Mouse (Mus musculus) forebrain, embryonic 16.5 days (tissue): ENCODE measurements around the gene Gm49395. TPM values are rescaled to one million over a fixed set of nuclear protein-coding genes. Genes with fewer than 3 reads are reported as not detected.

ENCODE experiments used
- ATAC-seq: fragments of 200-750 bp; cut with Nextera tagmentation; 2 replicates; pipeline ENCODE4 v1.8.0; 2017; ENCODE audit warnings: mild to moderate bottlenecking, moderate library complexity
- H3K27ac ChIP-seq: fragments of 300-500 bp; sonication (generic); 2 replicates; pipeline ENCODE4 v1.5.1; 2014; ENCODE audit warnings: low read length, control low read depth
- H3K27me3 ChIP-seq: fragments of 300-500 bp; sonication (generic); replicated peaks from 2 replicates; pipeline ENCODE4 v1.6.1; 2014; ENCODE audit warnings: low read length; ENCODE audit not compliant: control insufficient read depth, insufficient read depth
- H3K36me3 ChIP-seq: fragments of 300-500 bp; sonication (generic); 2 replicates; pipeline ENCODE4 v1.6.1; 2014; ENCODE audit not compliant: control insufficient read depth, insufficient read depth
- H3K4me1 ChIP-seq: fragments of 300-500 bp; sonication (generic); replicated peaks from 2 replicates; pipeline ENCODE4 v1.6.1; 2014; ENCODE audit warnings: low read length; ENCODE audit not compliant: control insufficient read depth, insufficient read depth
- H3K4me2 ChIP-seq: fragments of 300-500 bp; sonication (generic); 2 replicates; pipeline ENCODE4 v1.6.1; 2014; ENCODE audit warnings: mild to moderate bottlenecking, low read length, control low read depth
- H3K4me3 ChIP-seq: fragments of 300-500 bp; sonication (generic); replicated peaks from 2 replicates; pipeline ENCODE4 v1.5.1; 2014; ENCODE audit warnings: mild to moderate bottlenecking, low read length, control low read depth
- H3K9ac ChIP-seq: fragments of 300-500 bp; sonication (generic); replicated peaks from 2 replicates; pipeline ENCODE4 v1.6.1; 2014; ENCODE audit warnings: low read depth, low read length, control low read depth
- H3K9me3 ChIP-seq: fragments of 300-500 bp; sonication (generic); 2 replicates; pipeline ENCODE4 v1.6.1; 2016; ENCODE audit warnings: low read length; ENCODE audit not compliant: control insufficient read depth
- WGBS: fragments of 180-500 bp; shearing (Covaris S2); extraction: QIAGEN DNeasy Blood & Tissue Kit; methylation state at CpG from one replicate; pipeline ENCODE4 v1.1.7; 2014; 5-methylcytosine and 5-hydroxymethylcytosine counted together
- polyA plus RNA-seq: library from polyadenylated mRNA; unstranded; fragments of >200 nt; fragmentation: Nextera tagmentation; extraction: Ambion mirVana; gene quantifications from 2 replicates; pipeline ENCODE4 v1.2.1, GENCODE M21; 2015

The Gm49395 gene
- polyA plus RNA-seq, 1 experiment from 2014 or later = 1.8 TPM

GRCm38 (mm10) chr13:115106183-115106582 lies 4.5 kb upstream of the Gm49395 start:
- Histone ChIP-seq H3K4me2 (no peak overlapping the region), H3K9me3 (no peaks in the 10 kb centered on the region), H3K4me1 (peaks cover 10% of the 10 kb centered on the region), H3K9ac (no peak overlapping the region), H3K4me3 (no peak overlapping the region), H3K27me3 (no peaks in the 10 kb centered on the region), H3K36me3 (no peaks in the 10 kb centered on the region), H3K27ac (no peak overlapping the region)
- ATAC-seq = no peak
- WGBS = 80% methylated on average over 10 of the region's 10 CpGs

GRCm38 (mm10) chr13:115102754-115103153 lies 1.0 kb upstream of the Gm49395 start:
- H3K4me1 ChIP-seq = peaks cover 12% of the 10 kb centered on the region
- WGBS = 97% methylated on average over 2 of the region's 2 CpGs
- no peak overlapping the region for H3K4me3 ChIP-seq
- no peak overlapping the region for H3K9ac ChIP-seq
- H3K27ac ChIP-seq = no peak overlapping the region
- H3K36me3 ChIP-seq = no peaks in the 10 kb centered on the region
- H3K9me3 ChIP-seq = no peaks in the 10 kb centered on the region
- peaks cover 3% of the 10 kb centered on the region; the same call in 1 of the 2 replicates for H3K27me3 ChIP-seq
- ATAC-seq = no peak
- no peak overlapping the region for H3K4me2 ChIP-seq

GRCm38 (mm10) chr13:115100381-115101177 lies 1.1 kb downstream of the Gm49395 start:
- Histone ChIP-seq H3K4me2 (peak overlapping the region; percentile 97; the same call in 1 of the 2 replicates), H3K36me3 (no peaks in the 10 kb centered on the region), H3K4me1 (peaks cover 12% of the 10 kb centered on the region), H3K4me3 (peak overlapping the region; percentile 55), H3K27ac (no peak overlapping the region), H3K9me3 (no peaks in the 10 kb centered on the region), H3K9ac (no peak overlapping the region; the same call in 1 of the 2 replicates), H3K27me3 (peaks cover 3% of the 10 kb centered on the region; the same call in 1 of the 2 replicates)
- no peak for ATAC-seq
- 17% methylated on average over 11 of the region's 11 CpGs for WGBS

- Histone ChIP-seq H3K36me3 (no peaks in the 10 kb centered on the region), H3K4me2 (no peak overlapping the region), H3K9me3 (no peaks in the 10 kb centered on the region), H3K4me3 (no peak overlapping the region), H3K27ac (no peak overlapping the region), H3K9ac (no peak overlapping the region), H3K27me3 (peaks cover 3% of the 10 kb centered on the region; the same call in 1 of the 2 replicates), H3K4me1 (peaks cover 12% of the 10 kb centered on the region)
- ATAC-seq = no peak
- WGBS = 88% methylated on average over 9 of the region's 9 CpGs
Measured at GRCm38 (mm10) chr13:115099381-115099780, 2.3 kb downstream of the Gm49395 start.

GRCm38 (mm10) chr13:115098227-115098626 lies 3.5 kb downstream of the Gm49395 start:
- 81% methylated on average over 3 of the region's 3 CpGs for WGBS

GRCm38 (mm10) chr13:115096965-115097364 lies 4.8 kb downstream of the Gm49395 start:
- Histone ChIP-seq H3K9me3 (no peaks in the 10 kb centered on the region), H3K27ac (no peak overlapping the region), H3K4me3 (no peak overlapping the region), H3K4me1 (peaks cover 10% of the 10 kb centered on the region), H3K4me2 (no peak overlapping the region), H3K36me3 (no peaks in the 10 kb centered on the region), H3K27me3 (peaks cover 3% of the 10 kb centered on the region; the same call in 1 of the 2 replicates), H3K9ac (no peak overlapping the region)
- ATAC-seq = no peak
- WGBS = 45% methylated on average over 5 of the region's 5 CpGs

More at GRCm38 (mm10) chr13:115098227-115098626, 3.5 kb downstream of the Gm49395 start:
- no peak overlapping the region for H3K4me2 ChIP-seq
- no peak for ATAC-seq
- no peaks in the 10 kb centered on the region for H3K36me3 ChIP-seq
- peaks cover 3% of the 10 kb centered on the region; the same call in 1 of the 2 replicates for H3K27me3 ChIP-seq
- H3K9me3 ChIP-seq = no peaks in the 10 kb centered on the region
- H3K27ac ChIP-seq = no peak overlapping the region
- peaks cover 12% of the 10 kb centered on the region for H3K4me1 ChIP-seq
- no peak overlapping the region for H3K9ac ChIP-seq
- no peak overlapping the region for H3K4me3 ChIP-seq

- no peak overlapping the region for H3K4me2 ChIP-seq
- no peak for ATAC-seq
- H3K36me3 ChIP-seq = no peaks in the 10 kb centered on the region
- no peaks in the 10 kb centered on the region for H3K9me3 ChIP-seq
- H3K27ac ChIP-seq = no peak overlapping the region
- H3K4me1 ChIP-seq = peaks cover 3% of the 10 kb centered on the region
- H3K27me3 ChIP-seq = peaks cover 3% of the 10 kb centered on the region; the same call in 1 of the 2 replicates
- WGBS = 36% methylated on average over 2 of the region's 2 CpGs
- H3K9ac ChIP-seq = no peak overlapping the region
- H3K4me3 ChIP-seq = no peak overlapping the region
Measured at GRCm38 (mm10) chr13:115096216-115096615, 5.5 kb downstream of the Gm49395 start.

GRCm38 (mm10) chr13:115095392-115095791 lies 6.3 kb downstream of the Gm49395 start:
- peaks cover 6% of the 10 kb centered on the region for H3K4me1 ChIP-seq
- no peaks in the 10 kb centered on the region for H3K9me3 ChIP-seq
- H3K27me3 ChIP-seq = peaks cover 3% of the 10 kb centered on the region; the same call in 1 of the 2 replicates
- no peak overlapping the region for H3K4me3 ChIP-seq
- no peaks in the 10 kb centered on the region for H3K36me3 ChIP-seq
- 99% methylated on average over 2 of the region's 2 CpGs for WGBS
- H3K4me2 ChIP-seq = no peak overlapping the region
- no peak overlapping the region for H3K27ac ChIP-seq
- ATAC-seq = no peak
- no peak overlapping the region for H3K9ac ChIP-seq

GRCm38 (mm10) chr13:115091511-115091910 lies 10.2 kb downstream of the Gm49395 start:
- H3K27ac ChIP-seq = no peak overlapping the region
- 76% methylated on average over 3 of the region's 3 CpGs for WGBS

More at GRCm38 (mm10) chr13:115091511-115091910, 10.2 kb downstream of the Gm49395 start:
- H3K27me3 ChIP-seq = no peaks in the 10 kb centered on the region
- H3K4me2 ChIP-seq = no peak overlapping the region
- H3K36me3 ChIP-seq = peaks cover 10% of the 10 kb centered on the region
- 0 out of 2 replicates have a peak, but pooled peaks cover 2% of the 10 kb centered on the region for H3K9me3 ChIP-seq
- ATAC-seq = no peak
- H3K9ac ChIP-seq = no peak overlapping the region
- H3K4me3 ChIP-seq = no peak overlapping the region
- peaks cover 15% of the 10 kb centered on the region for H3K4me1 ChIP-seq
